Mouse (Mus musculus): ENCODE results near the gene Sugct. TPM values are rescaled to one million over a fixed set of nuclear protein-coding genes. Genes with fewer than 3 reads are reported as not detected.

The Sugct gene
- total and polyA plus RNA-seq, 3 experiments: 1.0 to 3.0 TPM; not detected in 1

GRCm38 (mm10) chr13:16835111-16835510 lies 860.2 kb downstream of the Sugct start:
- H3K4me1 ChIP-seq (ENCODE audit: control insufficient read depth in 1 of 2, insufficient read depth in 2 of 2, low read length in 2 of 2): no peaks in the 10 kb centered on the region
- no peaks in the 10 kb centered on the region for H3K36me3 ChIP-seq (ENCODE audit: control insufficient read depth in 1 of 2, insufficient read depth in 2 of 2, low read length in 2 of 2)
- no peaks in the 10 kb centered on the region for H3K27me3 ChIP-seq (ENCODE audit: control insufficient read depth in 1 of 2, insufficient read depth in 2 of 2, low read length in 2 of 2)
- no peak overlapping the region for H3K27ac ChIP-seq (ENCODE audit: control insufficient read depth, low read depth, low read length)
- H3K79me2 ChIP-seq (ENCODE audit: control insufficient read depth, insufficient read depth, low read length, poor library complexity): no peaks in the 10 kb centered on the region
- H3K4me3 ChIP-seq (ENCODE audit: control insufficient read depth in 1 of 2, insufficient read depth in 1 of 2, low read depth in 2 of 2, low read length in 2 of 2): no peak overlapping the region
- H3K9ac ChIP-seq (ENCODE audit: control insufficient read depth, low read depth, low read length, poor library complexity, severe bottlenecking): no peak overlapping the region
- no peaks in the 10 kb centered on the region for H3K9me3 ChIP-seq (replicated peaks; ENCODE audit: insufficient read depth, low read length)
- no peak for TF ChIP-seq MYB (IDR thresholded peaks at IDR 0.05; ENCODE audit: low read depth, low read length)
- no peak for TF ChIP-seq ZNF384 (IDR thresholded peaks at IDR 0.05; ENCODE audit: low read depth, low read length)
- no peak for TF ChIP-seq POLR2AphosphoS5 (IDR thresholded peaks at IDR 0.05; ENCODE audit: borderline replicate concordance, low read depth, low read length)
- DNase-seq (ENCODE audit: low read depth, low spot score): no peak

GRCm38 (mm10) chr13:16833069-16833468 lies 862.3 kb downstream of the Sugct start:
- DNase-seq (ENCODE audit: low read depth, low spot score): no peak
- no peaks in the 10 kb centered on the region for H3K4me1 ChIP-seq (ENCODE audit: control insufficient read depth in 1 of 2, insufficient read depth in 2 of 2, low read length in 2 of 2)
- H3K9ac ChIP-seq (ENCODE audit: control insufficient read depth, low read depth, low read length, poor library complexity, severe bottlenecking): no peak overlapping the region
- H3K9me3 ChIP-seq (replicated peaks; ENCODE audit: insufficient read depth, low read length): no peaks in the 10 kb centered on the region
- H3K4me3 ChIP-seq (ENCODE audit: control insufficient read depth in 1 of 2, insufficient read depth in 1 of 2, low read depth in 2 of 2, low read length in 2 of 2): no peak overlapping the region
- no peak overlapping the region for H3K27ac ChIP-seq (ENCODE audit: control insufficient read depth, low read depth, low read length)
- no peaks in the 10 kb centered on the region for H3K79me2 ChIP-seq (ENCODE audit: control insufficient read depth, insufficient read depth, low read length, poor library complexity)
- H3K36me3 ChIP-seq (ENCODE audit: control insufficient read depth in 1 of 2, insufficient read depth in 2 of 2, low read length in 2 of 2): no peaks in the 10 kb centered on the region
- TF ChIP-seq CHD1 (IDR thresholded peaks at IDR 0.05; ENCODE audit: low read depth, low read length): no peak
- TF ChIP-seq USF2 (IDR thresholded peaks at IDR 0.05; ENCODE audit: borderline replicate concordance in 1 of 2, insufficient read depth in 1 of 2, low read depth in 1 of 2, low read length in 2 of 2): no peak
- no peak for TF ChIP-seq TAL1 (IDR thresholded peaks at IDR 0.05; ENCODE audit: low read length)
- TF ChIP-seq POLR2AphosphoS5 (IDR thresholded peaks at IDR 0.05; ENCODE audit: borderline replicate concordance, low read depth, low read length): no peak
- no peak for TF ChIP-seq MEF2A (IDR thresholded peaks at IDR 0.05; ENCODE audit: extremely low read depth, insufficient replicate concordance, low read depth, low read length, poor library complexity, severe bottlenecking)
- no peak for TF ChIP-seq USF1 (IDR thresholded peaks at IDR 0.05; ENCODE audit: low read depth, low read length)
- TF ChIP-seq TCF12 (IDR thresholded peaks at IDR 0.05; ENCODE audit: low read depth, low read length): no peak
- no peak for TF ChIP-seq NRF1 (IDR thresholded peaks at IDR 0.05; ENCODE audit: insufficient read depth, low read depth, low read length, poor library complexity, severe bottlenecking)
- TF ChIP-seq SIN3A (IDR thresholded peaks at IDR 0.05; ENCODE audit: low read length): no peak
- TF ChIP-seq RCOR1 (IDR thresholded peaks at IDR 0.05; ENCODE audit: low read depth, low read length): no peak
- TF ChIP-seq POLR2A (IDR thresholded peaks at IDR 0.05; ENCODE audit: control insufficient read depth in 1 of 2, insufficient read depth in 1 of 2, low read depth in 1 of 2, low read length in 2 of 2, poor library complexity in 1 of 2): no peak
- no peak for TF ChIP-seq KAT2A (conservative IDR thresholded peaks at IDR 0.05; ENCODE audit: low read depth, low read length)
- no peak for TF ChIP-seq TBP (IDR thresholded peaks at IDR 0.05; ENCODE audit: low read depth, low read length)
- no peak for TF ChIP-seq ZC3H11A (IDR thresholded peaks at IDR 0.05; ENCODE audit: low read depth, low read length)
- TF ChIP-seq ELF1 (IDR thresholded peaks at IDR 0.05; ENCODE audit: low read depth, low read length): no peak
- TF ChIP-seq CTCF (IDR thresholded peaks at IDR 0.05 in 2 of 3, conservative IDR thresholded peaks at IDR 0.05 in 1 of 3; ENCODE audit: control insufficient read depth in 1 of 3, insufficient read depth in 1 of 3, low read depth in 2 of 3, low read length in 3 of 3, poor library complexity in 1 of 3, severe bottlenecking in 1 of 3): no peak
- TF ChIP-seq RAD21 (IDR thresholded peaks at IDR 0.05; ENCODE audit: low read depth, low read length): no peak
- TF ChIP-seq MYB (IDR thresholded peaks at IDR 0.05; ENCODE audit: low read depth, low read length): no peak
- no peak for TF ChIP-seq SMC3 (IDR thresholded peaks at IDR 0.05; ENCODE audit: low read depth, low read length)
- TF ChIP-seq CHD2 (IDR thresholded peaks at IDR 0.05; ENCODE audit: low read length): no peak
- no peaks in the 10 kb centered on the region for H3K27me3 ChIP-seq (ENCODE audit: control insufficient read depth in 1 of 2, insufficient read depth in 2 of 2, low read length in 2 of 2)
